ENCODE assay signal across 9 mouse cellular contexts in the genomic region with DNA sequence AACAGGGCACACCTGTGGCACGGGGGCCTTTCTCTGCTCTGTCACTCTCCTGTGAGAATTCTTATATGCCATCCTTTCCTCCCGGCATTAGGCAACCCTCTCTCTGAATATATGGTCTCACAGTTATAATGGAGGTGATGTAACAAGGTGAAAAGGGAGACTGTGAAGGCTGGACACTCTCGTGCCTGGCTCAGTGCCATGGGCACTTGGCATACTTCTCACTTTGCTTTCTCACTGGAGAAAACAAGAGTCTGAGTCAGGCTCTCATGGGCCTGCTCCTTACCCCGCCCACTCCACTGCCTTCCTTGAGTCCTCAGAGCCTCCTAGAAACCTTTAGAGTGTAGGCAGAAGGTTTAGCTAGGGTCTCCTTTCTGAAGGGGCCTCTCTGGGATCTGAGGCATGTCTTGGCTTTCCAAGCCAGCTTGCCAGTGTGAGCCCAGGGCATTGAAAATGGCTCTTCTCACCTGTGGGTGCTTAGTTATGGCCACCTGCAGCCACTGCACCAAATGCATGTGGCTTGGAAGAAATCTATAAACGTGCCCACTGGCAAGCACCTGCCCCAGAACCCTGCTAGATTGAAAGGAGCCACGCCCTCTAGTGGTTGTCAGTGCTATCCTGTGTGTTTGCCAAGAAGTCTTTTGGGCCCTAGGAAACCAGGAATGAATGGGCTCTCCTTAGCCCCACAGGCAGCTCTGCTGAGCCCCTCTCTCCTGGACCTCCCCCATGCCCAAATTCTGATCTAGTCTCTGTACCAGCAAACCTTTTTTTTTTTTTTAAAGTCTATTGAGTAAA. TPM values are rescaled to one million over a fixed set of nuclear protein-coding genes. Genes with fewer than 3 reads are reported as not detected.
DNase-seq lines count a peak whose midpoint lies in the region; ATAC-seq and TF ChIP-seq lines count a peak whose summit lies in the region.
"Had no signal": no experiment of that assay in that cellular context is flagged by ENCODE, and none has a peak within 500 bp of the region (broad histone marks: within the 10 kb centered on the region; RNA-seq: fewer than 3 reads in every experiment).

No protein-coding gene starts in this region.

- ATAC-seq in heart, embryonic 12.5 days (ENCODE audit: insufficient number of reproducible peaks, low FRiP score), result no peak
- peak; percentile 31; the same call in 1 of the 2 replicates for ATAC-seq in stomach, postnatal 0 days (ENCODE audit: low FRiP score, low TSS enrichment)

- TF ChIP-seq EP300 in stomach, postnatal 0 days (optimal IDR thresholded peaks at IDR 0.05), result no peak

- H3K27ac ChIP-seq in heart, embryonic 12.5 days (ENCODE audit: poor library complexity, severe bottlenecking), result no peak overlapping the region
- no peak overlapping the region for H3K27ac ChIP-seq in stomach, postnatal 0 days (replicated peaks)
- H3K27ac ChIP-seq: embryonic facial prominence, embryonic 13.5 days had no signal

- H3K9me3 ChIP-seq in heart, embryonic 12.5 days (replicated peaks), result no peaks in the 10 kb centered on the region
- H3K9me3 ChIP-seq in stomach, postnatal 0 days (ENCODE audit: control insufficient read depth, low read length), result no peaks in the 10 kb centered on the region
- H3K9me3 ChIP-seq: embryonic facial prominence, embryonic 13.5 days had no signal

- peak; percentile 58 for DNase-seq in heart, postnatal 4 days
- peak; percentile 35 to 40 for DNase-seq in B cell, adult 2 months
- peak; percentile 97 for DNase-seq in NIH3T3 (ENCODE audit: low read depth)
- peak; percentile 67 for DNase-seq in kidney, postnatal 10 days
- peak; percentile 73 for DNase-seq in stomach, postnatal 0 days (ENCODE audit: low spot score)
- no peak for DNase-seq in spleen, adult 12 weeks (ENCODE audit: low spot score)
- DNase-seq in heart, postnatal 36 days, result no peak

- H3K9ac ChIP-seq in heart, embryonic 12.5 days, result no peak overlapping the region
- H3K9ac ChIP-seq in stomach, postnatal 0 days (ENCODE audit: low read length), result 0 out of 2 replicates have a peak overlapping the region, but pooled peaks have one; percentile 13
- H3K9ac ChIP-seq: embryonic facial prominence, embryonic 13.5 days had no signal

- H3K36me3 ChIP-seq in heart, embryonic 12.5 days, result no peaks in the 10 kb centered on the region
- H3K36me3 ChIP-seq in stomach, postnatal 0 days (ENCODE audit: control insufficient read depth, insufficient read depth, low read length), result no peaks in the 10 kb centered on the region; the same call in 1 of the 2 replicates
- H3K36me3 ChIP-seq: embryonic facial prominence, embryonic 13.5 days had no signal

- WGBS in heart, embryonic 12.5 days, result 47% methylated on average over 6 of the region's 6 CpGs
- 47% methylated on average over 6 of the region's 6 CpGs for WGBS in stomach, postnatal 0 days

- H3K4me2 ChIP-seq in heart, embryonic 12.5 days, result no peak overlapping the region
- H3K4me2 ChIP-seq in stomach, postnatal 0 days (replicated peaks; ENCODE audit: low read depth), result no peak overlapping the region
- H3K4me2 ChIP-seq: embryonic facial prominence, embryonic 13.5 days had no signal

- intact Hi-C loops in heart, postnatal 36 days (cut with DNase I), result no loop called here

- peaks cover 48% of the 10 kb centered on the region for H3K4me1 ChIP-seq in heart, embryonic 12.5 days (replicated peaks)
- H3K4me1 ChIP-seq in stomach, postnatal 0 days (replicated peaks; ENCODE audit: control insufficient read depth, insufficient read depth), result peaks cover 5% of the 10 kb centered on the region

- no peak overlapping the region for H3K4me3 ChIP-seq in heart, embryonic 12.5 days
- no peak overlapping the region for H3K4me3 ChIP-seq in stomach, postnatal 0 days (ENCODE audit: low read depth, low read length)
- H3K4me3 ChIP-seq: embryonic facial prominence, embryonic 13.5 days had no signal

- peak; percentile 58 for TF ChIP-seq CTCF in stomach, postnatal 0 days (IDR thresholded peaks at IDR 0.05; ENCODE audit: low read depth)

- peaks cover 9% of the 10 kb centered on the region; the same call in 1 of the 2 replicates for H3K27me3 ChIP-seq in heart, embryonic 12.5 days (replicated peaks)
- no peaks in the 10 kb centered on the region for H3K27me3 ChIP-seq in stomach, postnatal 0 days (ENCODE audit: control insufficient read depth, insufficient read depth, low read length)

RNA-seq across cellular contexts. Expression of gene Flrt1, which starts 2.8 kb away (rescaled TPM):
- 1 to 10 TPM; 1.8 to 2.1 TPM for total RNA-seq in heart, postnatal 4 days (2021)
- 0.81 and 0.87 TPM in 2 replicates for polyA plus RNA-seq in heart, embryonic 12.5 days (2016; fragmentation: Nextera tagmentation; extraction: Ambion mirVana)
- polyA plus RNA-seq in stomach, postnatal 0 days (2015; fragmentation: Nextera tagmentation; extraction: Ambion mirVana), result 1.1 and 1.6 TPM in 2 replicates
- under 1 TPM; 0.84 to 1.00 TPM for total RNA-seq in heart, postnatal 36 days (2021)

RNA-seq across cellular contexts. Expression of gene Macrod1, which starts 51.7 kb away (rescaled TPM):
- total RNA-seq in heart, postnatal 4 days (2021), result 100 to 1,000 TPM; 107 to 126 TPM
- 29.0 and 30.0 TPM in 2 replicates for polyA plus RNA-seq in heart, embryonic 12.5 days (2016; fragmentation: Nextera tagmentation; extraction: Ambion mirVana)
- 16.8 and 20.5 TPM in 2 replicates for polyA plus RNA-seq in stomach, postnatal 0 days (2015; fragmentation: Nextera tagmentation; extraction: Ambion mirVana)
- total RNA-seq in heart, postnatal 36 days (2021), result 100 to 1,000 TPM; 272 to 280 TPM

Comparison
In these comparisons a context has a peak if more than half of its experiments do, and no peak if none do; other contexts are left out.
1. DNase-seq: peak in heart, postnatal 4 days (single experiment), B cell, adult 2 months (2 of 2), NIH3T3 (single experiment), kidney, postnatal 10 days (single experiment) and stomach, postnatal 0 days (single experiment); none in spleen, adult 12 weeks (single experiment) and heart, postnatal 36 days (0 of 2).